Mouse (Mus musculus) heart, postnatal 0 days (tissue): ENCODE measurements around the gene Gtf2i. TPM values are rescaled to one million over a fixed set of nuclear protein-coding genes. Genes with fewer than 3 reads are reported as not detected.
"Not testable (repeated sequence)": the region's sequence is repeated elsewhere in the genome, so short reads cannot be mapped to it uniquely, and the experiment has no call there.

Experiments
- ATAC-seq: fragments of 200-750 bp; cut with Nextera tagmentation; 2 replicates; pipeline ENCODE4 v1.8.0; 2017; ENCODE audit warnings: low read depth, moderate number of reproducible peaks, moderate library complexity; ENCODE audit not compliant: insufficient read depth
- DNase-seq: peaks from one replicate; pipeline ENCODE4 v3.0.0-alpha.2; 2016; ENCODE audit warnings: low spot score
- H3K27ac ChIP-seq: fragments of 300-500 bp; sonication (generic); 2 replicates; pipeline ENCODE4 v1.5.1; 2014; ENCODE audit warnings: low read depth, mild to moderate bottlenecking
- H3K27me3 ChIP-seq: fragments of 300-500 bp; sonication (generic); 2 replicates; pipeline ENCODE4 v1.6.1; 2014; ENCODE audit warnings: low read length, mixed read lengths; ENCODE audit not compliant: control insufficient read depth, insufficient read depth
- H3K36me3 ChIP-seq: fragments of 300-500 bp; sonication (generic); replicated peaks from 2 replicates; pipeline ENCODE4 v1.6.1; 2014; ENCODE audit warnings: low read length, mixed read lengths; ENCODE audit not compliant: control insufficient read depth, insufficient read depth
- H3K4me1 ChIP-seq: fragments of 300-500 bp; sonication (generic); 2 replicates; pipeline ENCODE4 v1.6.1; 2014; ENCODE audit warnings: antibody characterized with exemption; ENCODE audit not compliant: control insufficient read depth, insufficient read depth
- H3K4me2 ChIP-seq: fragments of 300-500 bp; sonication (generic); 2 replicates; pipeline ENCODE4 v1.6.1; 2014; ENCODE audit warnings: low read depth, mild to moderate bottlenecking, low read length, moderate library complexity
- H3K4me3 ChIP-seq: fragments of 300-500 bp; sonication (generic); 2 replicates; pipeline ENCODE4 v1.5.1; 2014; ENCODE audit warnings: low read depth, low read length
- H3K9ac ChIP-seq: fragments of 300-500 bp; sonication (generic); replicated peaks from 2 replicates; pipeline ENCODE4 v1.6.1; 2014; ENCODE audit warnings: low read depth, low read length, mixed read lengths
- H3K9me3 ChIP-seq: fragments of 300-500 bp; sonication (generic); replicated peaks from 2 replicates; pipeline ENCODE4 v1.6.1; 2016; ENCODE audit warnings: low read length; ENCODE audit not compliant: control insufficient read depth
- CTCF ChIP-seq: IDR thresholded peaks from 2 replicates; pipeline ENCODE4 v1.5.1; 2016; ENCODE audit warnings: antibody characterized with exemption, control low read depth, low read depth
- EP300 ChIP-seq: IDR thresholded peaks from 2 replicates; pipeline ENCODE4 v1.6.1; 2016; ENCODE audit warnings: antibody characterized with exemption, low read depth
- WGBS: fragments of 180-500 bp; shearing (Covaris S2); extraction: QIAGEN DNeasy Blood & Tissue Kit; methylation state at CpG from one replicate; pipeline ENCODE4 v1.1.7; 2014; 5-methylcytosine and 5-hydroxymethylcytosine counted together
- polyA plus RNA-seq: library from polyadenylated mRNA; unstranded; fragments of >200 nt; fragmentation: Nextera tagmentation; extraction: Ambion mirVana; gene quantifications from 2 replicates; pipeline ENCODE4 v1.2.1, GENCODE M21; 2015
- total RNA-seq: library from RNA; depleted of rRNA; stranded (reverse); fragments of >200 nt; gene quantifications from 2 replicates; pipeline ENCODE4 v1.2.3, GENCODE M21; 2014; ENCODE audit warnings: low replicate concordance; rRNA removed

The Gtf2i gene
- total RNA-seq (84.8 and 97.1 TPM in 2 replicates), polyA plus RNA-seq (81.9 and 82.3 TPM in 2 replicates)

DNA sequence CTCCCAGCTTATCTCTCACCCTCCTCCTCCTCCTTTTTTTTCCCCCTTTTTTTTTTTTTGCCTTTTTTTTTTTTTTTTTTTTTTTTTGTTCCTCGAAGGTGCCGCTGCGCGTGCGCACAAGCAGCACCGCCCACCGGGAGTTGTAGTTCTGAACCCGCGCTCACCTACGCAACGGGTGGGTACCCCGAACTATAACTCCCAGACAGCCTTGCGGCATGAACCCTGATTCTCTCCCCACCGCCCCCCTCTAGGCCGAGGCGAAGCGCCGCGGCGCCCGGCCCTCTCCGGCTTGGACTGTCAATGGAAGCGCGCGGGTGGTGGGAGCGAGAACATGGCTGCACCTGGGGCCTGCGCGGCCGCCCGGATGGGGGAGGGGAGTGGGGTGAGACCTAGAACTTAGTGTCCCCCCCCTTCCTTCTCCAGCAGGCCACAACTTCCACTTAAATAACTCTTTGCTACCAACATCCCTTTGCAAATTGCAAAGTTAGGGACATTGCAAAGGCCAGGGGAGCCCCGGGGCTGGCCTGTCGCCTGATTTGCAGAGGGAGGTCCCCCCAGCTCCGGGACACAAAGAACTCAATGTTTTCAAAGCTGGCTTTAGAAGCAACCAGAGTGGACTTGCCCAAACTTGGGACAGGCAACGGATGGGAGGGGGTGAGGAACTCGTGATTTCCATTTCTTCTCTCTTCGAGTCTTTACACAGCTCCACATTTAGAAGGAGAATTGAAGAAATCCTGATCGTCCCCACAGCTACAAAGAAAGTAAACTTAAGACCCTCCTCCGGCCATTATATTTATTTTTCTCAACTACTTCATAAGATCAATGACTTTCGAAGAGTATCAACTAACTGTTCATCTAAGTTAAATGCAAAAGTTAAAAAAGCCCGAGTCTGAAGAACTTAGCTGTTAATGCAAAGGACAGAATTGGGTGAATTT is at the start of gene Gtf2i:
Gtf2i (minus strand) TSS at position 73 of the 935 bp plus-strand sequence.
- ATAC-seq: peak; percentile 90
- Histone ChIP-seq H3K4me2 (peak within 1 kb of the TSS; percentile 71), H3K4me3 (peak within 1 kb of the TSS; percentile 80), H3K27me3 (no peaks in the 10 kb centered on the region), H3K4me1 (peaks cover 4% of the 10 kb centered on the region; the same call in 1 of the 2 replicates), H3K36me3 (peaks cover 15% of the 10 kb centered on the region; the same call in 1 of the 2 replicates), H3K9me3 (no peaks in the 10 kb centered on the region), H3K27ac (peak within 1 kb of the TSS; percentile 100), H3K9ac (peak within 1 kb of the TSS; percentile 97)
- peak; percentile 98 for DNase-seq
- TF ChIP-seq EP300 (peak; percentile 76), CTCF (no peak)
- under 1% methylated on average over 34 of the region's 40 CpGs for WGBS

DNA sequence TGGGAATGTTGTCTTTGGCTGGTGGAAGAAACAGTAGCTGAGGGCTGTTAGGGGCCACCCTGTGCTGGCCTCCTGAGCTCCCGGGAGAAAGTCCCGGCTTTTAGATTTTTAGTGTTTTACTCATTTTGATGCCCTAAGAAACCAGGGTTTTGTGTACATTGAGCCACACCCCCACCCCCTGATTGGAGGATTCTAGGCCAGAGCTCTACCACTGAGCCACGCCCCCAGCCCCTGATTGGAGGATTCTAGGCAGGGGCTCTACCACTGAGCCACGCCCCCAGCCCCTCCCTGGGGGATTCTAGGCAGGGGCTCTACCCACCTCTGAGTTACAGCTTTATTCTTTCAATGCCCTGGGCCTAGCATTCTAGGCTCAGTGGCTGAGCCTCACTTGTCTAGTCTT is 44.5 kb upstream of the Gtf2i start:
- H3K4me1 ChIP-seq: no peaks in the 10 kb centered on the region
- TF ChIP-seq CTCF: no peak
- TF ChIP-seq EP300: no peak
- peaks cover 54% of the 10 kb centered on the region for H3K36me3 ChIP-seq
- DNase-seq (no peak), ATAC-seq (no peak)
- no peak overlapping the region for H3K4me2 ChIP-seq
- no peaks in the 10 kb centered on the region for H3K27me3 ChIP-seq
- H3K27ac ChIP-seq: no peak overlapping the region
- no peaks in the 10 kb centered on the region for H3K9me3 ChIP-seq
- H3K9ac ChIP-seq: no peak overlapping the region
- H3K4me3 ChIP-seq: no peak overlapping the region
- WGBS: 93% methylated on average over 4 of the region's 4 CpGs

DNA sequence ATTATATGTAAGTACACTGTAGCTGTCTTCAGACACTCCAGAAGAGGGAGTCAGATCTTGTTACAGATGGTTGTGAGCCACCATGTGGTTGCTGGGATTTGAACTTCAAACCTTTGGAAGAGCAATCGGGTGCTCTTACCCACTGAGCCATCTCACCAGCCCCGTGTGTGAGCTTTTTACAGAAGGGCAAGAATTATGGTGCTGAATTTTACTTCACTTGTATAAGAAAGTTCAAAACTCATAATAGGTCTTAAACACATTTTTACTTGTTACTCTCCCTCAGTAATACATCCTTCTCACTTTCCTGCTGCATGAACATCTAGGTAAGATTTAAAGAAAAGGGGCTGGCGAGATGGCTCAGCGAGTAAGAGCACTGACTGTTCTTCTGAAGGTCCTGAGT is 40.8 kb upstream of the Gtf2i start:
- H3K27me3 ChIP-seq, H3K27ac ChIP-seq, H3K4me1 ChIP-seq, H3K9ac ChIP-seq, ATAC-seq, H3K4me3 ChIP-seq, H3K9me3 ChIP-seq, DNase-seq, H3K4me2 ChIP-seq: not testable (repeated sequence)
- 89% methylated on average over 4 of the region's 4 CpGs for WGBS
- H3K36me3 ChIP-seq: peaks cover 33% of the 10 kb centered on the region

DNA sequence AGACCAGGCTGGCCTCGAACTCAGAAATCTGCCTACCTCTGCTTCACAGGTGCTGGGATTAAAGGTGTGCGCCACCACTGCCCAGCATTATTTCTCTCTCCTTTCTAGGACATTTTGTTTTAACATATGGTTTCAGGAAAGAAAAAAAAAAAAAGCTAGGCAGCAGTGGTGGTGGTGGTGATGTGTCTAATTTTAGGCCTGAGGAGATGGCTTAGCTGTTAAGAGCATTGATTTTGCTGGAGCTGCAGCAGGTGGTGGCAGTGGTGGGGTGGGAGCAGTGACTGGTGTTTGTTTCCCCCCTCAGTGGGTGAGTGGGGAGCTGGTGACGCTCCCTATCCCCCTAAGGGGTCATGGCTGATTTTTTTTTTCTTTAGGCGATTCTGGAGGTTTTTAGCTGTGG is 38.6 kb upstream of the Gtf2i start:
- Histone ChIP-seq H3K9ac (no peak overlapping the region), H3K27ac (no peak overlapping the region), H3K36me3 (peaks cover 11% of the 10 kb centered on the region; the same call in 1 of the 2 replicates), H3K9me3 (no peaks in the 10 kb centered on the region), H3K4me1 (peaks cover 4% of the 10 kb centered on the region; the same call in 1 of the 2 replicates), H3K4me2 (no peak overlapping the region), H3K4me3 (no peak overlapping the region), H3K27me3 (no peaks in the 10 kb centered on the region)
- DNase-seq (no peak), ATAC-seq (no peak)
- 55% methylated on average over 4 of the region's 4 CpGs for WGBS
- TF ChIP-seq EP300: no peak
- TF ChIP-seq CTCF: no peak

DNA sequence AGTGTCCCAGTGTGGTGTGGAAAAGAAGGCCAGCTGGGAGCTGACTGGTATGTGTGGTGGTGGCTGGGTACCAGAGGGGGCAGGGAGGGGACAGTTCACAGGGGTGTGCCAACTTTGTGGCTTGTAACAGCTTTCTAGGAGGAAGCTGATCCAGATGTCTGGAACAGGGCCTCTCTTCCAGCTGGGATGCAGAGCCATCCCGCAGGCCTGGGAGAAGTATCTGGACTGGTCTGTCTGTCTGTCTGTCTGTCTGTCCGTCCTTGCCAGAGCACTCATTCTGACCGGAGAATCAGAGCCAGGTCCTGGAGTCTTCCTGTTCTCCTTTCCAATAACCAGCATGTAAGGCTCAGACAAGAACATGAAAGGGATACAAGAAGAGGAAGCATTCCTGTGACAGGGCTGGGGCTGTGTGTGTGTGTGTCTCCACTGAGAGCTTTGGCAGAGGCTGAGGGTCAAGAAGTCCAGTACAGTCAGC is 38.0 kb upstream of the Gtf2i start:
- no peak overlapping the region for H3K4me3 ChIP-seq
- WGBS: 51% methylated on average over 3 of the region's 3 CpGs
- H3K36me3 ChIP-seq: peaks cover 6% of the 10 kb centered on the region; the same call in 1 of the 2 replicates
- H3K4me1 ChIP-seq: peaks cover 4% of the 10 kb centered on the region; the same call in 1 of the 2 replicates
- TF ChIP-seq CTCF (no peak), EP300 (no peak)
- peak; percentile 43; the same call in 1 of the 2 replicates for ATAC-seq
- no peak overlapping the region for H3K4me2 ChIP-seq
- H3K9me3 ChIP-seq: no peaks in the 10 kb centered on the region
- DNase-seq: peak; percentile 29
- H3K27ac ChIP-seq: 0 out of 2 replicates have a peak overlapping the region, but pooled peaks have one; percentile 20
- no peaks in the 10 kb centered on the region for H3K27me3 ChIP-seq
- H3K9ac ChIP-seq: no peak overlapping the region
